Mouse (Mus musculus) spleen, adult 2 months (tissue): ENCODE measurements around the gene Anxa8.

Experiments
- CTCF ChIP-seq: fragments of 200-500 bp; IDR thresholded peaks from 2 replicates; pipeline ENCODE4 v1.5.1; 2011; ENCODE audit warnings: mild to moderate bottlenecking, inconsistent platforms; ENCODE audit not compliant: insufficient read depth, insufficient read length, insufficient replicate concordance; ENCODE audit errors: extremely low read depth
- POLR2A ChIP-seq: fragments of 200-500 bp; IDR thresholded peaks from 2 replicates; pipeline ENCODE4 v1.6.1; 2011; ENCODE audit warnings: low read depth, low read length, inconsistent platforms

DNA sequence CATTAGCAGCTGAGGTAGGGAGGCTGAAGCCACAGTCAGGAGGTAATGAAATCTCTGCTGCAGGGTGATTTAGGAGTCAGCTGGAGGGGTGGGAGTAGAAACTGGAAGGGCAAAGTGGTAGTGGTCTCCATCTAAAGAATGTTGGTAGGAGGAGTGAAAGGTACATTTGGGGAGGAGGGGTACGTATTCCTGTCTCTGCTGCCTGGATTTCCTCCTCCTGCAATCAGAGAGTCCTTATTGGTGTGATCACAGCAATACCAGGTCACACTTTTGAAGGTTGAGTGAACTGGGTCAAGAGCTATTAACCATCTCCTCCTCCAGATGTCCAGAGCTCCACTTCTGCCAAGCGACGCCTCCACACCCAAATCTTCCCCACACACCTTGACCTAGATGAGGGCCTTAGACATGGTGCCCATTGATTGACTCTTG lies 35.2 kb downstream of the Anxa8 start:
- TF ChIP-seq CTCF: no peak
- TF ChIP-seq POLR2A: no peak
